Mouse (Mus musculus) intestine, embryonic 14.5 days (tissue): ENCODE results near the gene Trub1. TPM values are rescaled to one million over a fixed set of nuclear protein-coding genes. Genes with fewer than 3 reads are reported as not detected.

Experiments used
- ATAC-seq: fragments of 200-750 bp; cut with Nextera tagmentation; replicated peaks from 2 replicates; pipeline ENCODE4 v1.8.0; 2017; ENCODE audit warnings: low read depth, moderate number of reproducible peaks, moderate TSS enrichment, moderate library complexity; ENCODE audit not compliant: low FRiP score, low TSS enrichment
- DNase-seq: peaks from one replicate; pipeline ENCODE4 v3.0.0-alpha.2; 2018; ENCODE audit warnings: low spot score
- H3K27ac ChIP-seq: fragments of 300-500 bp; sonication (generic); 2 replicates; pipeline ENCODE4 v1.5.1; 2014; ENCODE audit warnings: low read depth, mild to moderate bottlenecking, control low read depth
- H3K27me3 ChIP-seq: fragments of 300-500 bp; sonication (generic); replicated peaks from 2 replicates; pipeline ENCODE4 v1.6.1; 2014; ENCODE audit warnings: low read length, control low read depth; ENCODE audit not compliant: control insufficient read depth, insufficient read depth
- H3K36me3 ChIP-seq: fragments of 300-500 bp; sonication (generic); 2 replicates; pipeline ENCODE4 v1.6.1; 2014; ENCODE audit warnings: low read length, control low read depth; ENCODE audit not compliant: control insufficient read depth, insufficient read depth
- H3K4me1 ChIP-seq: fragments of 300-500 bp; sonication (generic); replicated peaks from 2 replicates; pipeline ENCODE4 v1.6.1; 2014; ENCODE audit warnings: low read length, control low read depth, mixed read lengths; ENCODE audit not compliant: control insufficient read depth, insufficient read depth
- H3K4me2 ChIP-seq: fragments of 300-500 bp; sonication (generic); 2 replicates; pipeline ENCODE4 v1.6.1; 2014; ENCODE audit warnings: low read length
- H3K4me3 ChIP-seq: fragments of 300-500 bp; sonication (generic); 2 replicates; pipeline ENCODE4 v1.5.1; 2014; ENCODE audit warnings: low read depth, low read length, control low read depth, mixed read lengths
- H3K9ac ChIP-seq: fragments of 300-500 bp; sonication (generic); 2 replicates; pipeline ENCODE4 v1.6.1; 2014; ENCODE audit warnings: mild to moderate bottlenecking, low read length
- H3K9me3 ChIP-seq: fragments of 300-500 bp; sonication (generic); 2 replicates; pipeline ENCODE4 v1.6.1; 2016; ENCODE audit warnings: low read length, control low read depth; ENCODE audit not compliant: control insufficient read depth
- WGBS: fragments of 180-500 bp; shearing (Covaris S2); extraction: QIAGEN DNeasy Blood & Tissue Kit; methylation state at CpG from one replicate; pipeline ENCODE4 v1.1.7; 2014; 5-methylcytosine and 5-hydroxymethylcytosine counted together
- polyA plus RNA-seq: library from polyadenylated mRNA; unstranded; fragments of >200 nt; fragmentation: Nextera tagmentation; extraction: Ambion mirVana; gene quantifications from 2 replicates; pipeline ENCODE4 v1.2.1, GENCODE M21; 2014

Gene Trub1
- polyA plus RNA-seq, 1 experiment from 2014 or later, result 27.6 TPM

- H3K27me3 ChIP-seq, result no peaks in the 10 kb centered on the region
- H3K27ac ChIP-seq, result peak overlapping the region; percentile 76; the same call in 1 of the 2 replicates
- peak overlapping the region; percentile 98 for H3K4me3 ChIP-seq
- peak overlapping the region; percentile 69 for H3K4me2 ChIP-seq
- WGBS, result 4% methylated on average over 6 of the region's 6 CpGs
- peak overlapping the region; percentile 76 for H3K9ac ChIP-seq
- H3K4me1 ChIP-seq, result peaks cover 9% of the 10 kb centered on the region; the same call in 1 of the 2 replicates
- ATAC-seq (peak; percentile 28; the same call in 1 of the 2 replicates), DNase-seq (no peak)
- 0 out of 2 replicates have a peak, but pooled peaks cover 5% of the 10 kb centered on the region for H3K9me3 ChIP-seq
- H3K36me3 ChIP-seq, result peaks cover 4% of the 10 kb centered on the region; the same call in 1 of the 2 replicates
Observed at GRCm38 (mm10) chr19:57453218-57453600, 497 bp downstream of the Trub1 start.

- WGBS, result 94% methylated on average over 25 of the region's 25 CpGs
- H3K4me3 ChIP-seq, result no peak overlapping the region
- no peaks in the 10 kb centered on the region for H3K27me3 ChIP-seq
- ATAC-seq (no peak), DNase-seq (no peak)
- no peak overlapping the region for H3K9ac ChIP-seq
- no peak overlapping the region for H3K4me2 ChIP-seq
- 0 out of 2 replicates have a peak, but pooled peaks cover 5% of the 10 kb centered on the region for H3K9me3 ChIP-seq
- H3K4me1 ChIP-seq, result peaks cover 9% of the 10 kb centered on the region; the same call in 1 of the 2 replicates
- H3K27ac ChIP-seq, result no peak overlapping the region
- peaks cover 11% of the 10 kb centered on the region for H3K36me3 ChIP-seq
Observed at GRCm38 (mm10) chr19:57455286-57455960, 2.7 kb downstream of the Trub1 start.

GRCm38 (mm10) chr19:57457075-57457474 lies 4.4 kb downstream of the Trub1 start:
- no peak overlapping the region for H3K27ac ChIP-seq
- WGBS, result 73% methylated on average over 2 of the region's 2 CpGs
- no peak overlapping the region for H3K4me2 ChIP-seq
- peaks cover 9% of the 10 kb centered on the region; the same call in 1 of the 2 replicates for H3K4me1 ChIP-seq
- no peak overlapping the region for H3K4me3 ChIP-seq
- H3K9ac ChIP-seq, result no peak overlapping the region
- DNase-seq (peak; percentile 68), ATAC-seq (no peak)
- 0 out of 2 replicates have a peak, but pooled peaks cover 5% of the 10 kb centered on the region for H3K9me3 ChIP-seq
- peaks cover 16% of the 10 kb centered on the region for H3K36me3 ChIP-seq
- H3K27me3 ChIP-seq, result no peaks in the 10 kb centered on the region

- 87% methylated on average over 8 of the region's 8 CpGs for WGBS
- Histone ChIP-seq H3K9me3 (no peaks in the 10 kb centered on the region), H3K9ac (no peak overlapping the region), H3K4me2 (no peak overlapping the region), H3K4me1 (no peaks in the 10 kb centered on the region), H3K27me3 (no peaks in the 10 kb centered on the region), H3K36me3 (peaks cover 30% of the 10 kb centered on the region), H3K27ac (no peak overlapping the region), H3K4me3 (no peak overlapping the region)
- DNase-seq, result no peak
- ATAC-seq, result no peak
Observed at GRCm38 (mm10) chr19:57463741-57464140, 11.0 kb downstream of the Trub1 start.

- Histone ChIP-seq H3K27me3 (no peaks in the 10 kb centered on the region), H3K9ac (no peak overlapping the region), H3K27ac (no peak overlapping the region), H3K36me3 (peaks cover 36% of the 10 kb centered on the region), H3K4me2 (no peak overlapping the region), H3K9me3 (0 out of 2 replicates have a peak, but pooled peaks cover 3% of the 10 kb centered on the region), H3K4me3 (no peak overlapping the region), H3K4me1 (no peaks in the 10 kb centered on the region)
- 60% methylated on average over 7 of the region's 7 CpGs for WGBS
- ATAC-seq (no peak), DNase-seq (no peak)
Observed at GRCm38 (mm10) chr19:57465742-57466141, 13.0 kb downstream of the Trub1 start.

- no peak for ATAC-seq
- Histone ChIP-seq H3K27ac (no peak overlapping the region), H3K36me3 (peaks cover 45% of the 10 kb centered on the region), H3K4me2 (no peak overlapping the region), H3K27me3 (no peaks in the 10 kb centered on the region), H3K4me1 (no peaks in the 10 kb centered on the region), H3K9me3 (0 out of 2 replicates have a peak, but pooled peaks cover 3% of the 10 kb centered on the region), H3K9ac (no peak overlapping the region), H3K4me3 (no peak overlapping the region)
- 81% methylated on average over 12 of the region's 12 CpGs for WGBS
- DNase-seq, result no peak
Observed at GRCm38 (mm10) chr19:57471033-57471432, 18.3 kb downstream of the Trub1 start.

- WGBS, result 88% methylated on average over 15 of the region's 15 CpGs
- Histone ChIP-seq H3K9ac (no peak overlapping the region), H3K27ac (no peak overlapping the region), H3K9me3 (0 out of 2 replicates have a peak, but pooled peaks cover 3% of the 10 kb centered on the region), H3K4me1 (0 out of 2 replicates have a peak, but pooled peaks cover 6% of the 10 kb centered on the region), H3K4me3 (no peak overlapping the region), H3K27me3 (no peaks in the 10 kb centered on the region), H3K4me2 (no peak overlapping the region), H3K36me3 (peaks cover 37% of the 10 kb centered on the region)
- no peak for ATAC-seq
- no peak for DNase-seq
Observed at GRCm38 (mm10) chr19:57472169-57472568, 19.5 kb downstream of the Trub1 start.

GRCm38 (mm10) chr19:57473301-57473700 lies 20.6 kb downstream of the Trub1 start:
- H3K9me3 ChIP-seq, result 0 out of 2 replicates have a peak, but pooled peaks cover 3% of the 10 kb centered on the region
- H3K4me2 ChIP-seq, result no peak overlapping the region
- 71% methylated on average over 16 of the region's 16 CpGs for WGBS
- H3K9ac ChIP-seq, result no peak overlapping the region
- no peak for DNase-seq
- H3K4me1 ChIP-seq, result peaks cover 16% of the 10 kb centered on the region; the same call in 1 of the 2 replicates
- H3K4me3 ChIP-seq, result no peak overlapping the region
- peaks cover 31% of the 10 kb centered on the region for H3K36me3 ChIP-seq
- 0 out of 2 replicates have a peak, but pooled peaks have one; percentile 47 for ATAC-seq
- no peaks in the 10 kb centered on the region for H3K27me3 ChIP-seq
- H3K27ac ChIP-seq, result no peak overlapping the region
